Mouse (Mus musculus) E14TG2a.4 (cell line): ENCODE measurements around the gene Aicda.

Experiments
- H3K27me3 ChIP-seq: 2 replicates; pipeline ENCODE4 v1.6.1; 2014; ENCODE audit warnings: low read length, control low read depth; ENCODE audit not compliant: insufficient read depth
- H3K36me3 ChIP-seq: 2 replicates; pipeline ENCODE4 v1.6.1; 2014; ENCODE audit warnings: low read length, control low read depth; ENCODE audit not compliant: insufficient read depth
- H3K4me1 ChIP-seq: replicated peaks from 2 replicates; pipeline ENCODE4 v1.6.1; 2014; ENCODE audit warnings: low read depth, low read length, control low read depth
- H3K4me3 ChIP-seq: replicated peaks from 2 replicates; pipeline ENCODE4 v1.5.1; 2014; ENCODE audit warnings: mild to moderate bottlenecking, low read length
- H3K9me3 ChIP-seq: 2 replicates; pipeline ENCODE4 v1.6.1; 2014; ENCODE audit warnings: low read length, control low read depth
- CTCF ChIP-seq: conservative IDR thresholded peaks from 2 replicates; pipeline ENCODE4 v1.5.1; 2014; ENCODE audit warnings: low read length
- NANOG ChIP-seq: IDR thresholded peaks from 2 replicates; pipeline ENCODE4 v1.6.1; 2014; ENCODE audit warnings: borderline replicate concordance, low read length, mixed read lengths
- POU5F1 ChIP-seq: IDR thresholded peaks from 2 replicates; pipeline ENCODE4 v1.6.1; 2014; ENCODE audit warnings: low read length, borderline replicate concordance

Gene Aicda

DNA sequence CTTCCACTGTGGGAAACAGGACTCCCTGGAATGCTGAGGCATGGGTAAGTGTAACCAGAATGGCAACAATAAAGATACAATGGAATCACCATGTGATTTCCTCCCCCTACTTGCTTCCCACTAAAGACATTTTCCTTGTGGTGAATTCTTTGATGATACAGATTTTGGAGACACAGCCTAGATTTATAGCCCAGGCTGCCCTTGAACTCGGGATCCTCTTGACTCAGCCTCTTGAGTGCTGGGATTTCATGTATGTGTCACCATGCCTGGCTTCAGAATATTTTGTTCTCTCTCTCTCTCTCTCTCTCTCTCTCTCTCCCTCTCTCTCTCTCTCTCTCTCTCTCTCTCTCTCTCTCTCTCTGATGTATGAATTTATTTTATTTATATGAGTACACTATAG lies 25.5 kb downstream of the Aicda start:
- no peak overlapping the region for H3K4me3 ChIP-seq
- H3K27me3 ChIP-seq, result no peaks in the 10 kb centered on the region
- TF ChIP-seq CTCF, result no peak
- TF ChIP-seq POU5F1, result no peak
- no peak for TF ChIP-seq NANOG
- H3K4me1 ChIP-seq, result peaks cover 36% of the 10 kb centered on the region
- H3K9me3 ChIP-seq, result no peaks in the 10 kb centered on the region
- H3K36me3 ChIP-seq, result peaks cover 6% of the 10 kb centered on the region; the same call in 1 of the 2 replicates

DNA sequence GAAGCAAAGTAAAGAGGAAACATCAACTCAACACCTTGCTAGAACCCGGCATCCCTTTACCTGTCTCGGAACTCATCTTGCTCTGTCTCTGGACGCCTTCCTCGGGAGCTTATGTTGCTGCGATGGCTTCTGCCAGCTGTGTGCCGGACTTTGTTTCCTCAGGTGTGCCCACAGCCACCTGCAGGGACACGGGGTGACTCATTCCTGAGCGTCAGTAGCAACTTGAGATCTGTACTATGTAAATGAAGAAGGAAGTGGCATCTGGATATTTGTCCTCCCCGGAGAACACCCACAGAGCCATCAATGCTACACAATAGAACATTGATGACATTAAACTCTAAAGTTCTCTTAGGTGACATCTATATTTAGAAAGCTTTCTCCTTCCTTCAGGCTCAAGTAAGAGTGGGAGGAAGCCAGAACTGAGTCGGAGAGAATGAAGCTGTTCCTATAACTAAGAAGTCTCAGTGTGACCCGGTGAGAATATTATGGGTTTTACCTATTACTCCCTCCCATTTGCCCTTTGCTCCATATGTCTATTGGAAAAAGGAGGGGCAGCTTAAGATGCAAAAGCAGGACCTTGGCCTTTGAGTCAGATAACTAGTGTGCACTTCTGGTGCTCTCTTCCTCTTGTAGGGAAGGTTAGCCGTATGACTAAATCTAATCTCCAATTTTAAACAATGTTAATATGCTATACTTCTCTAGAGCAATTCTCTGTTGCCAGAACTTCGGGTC lies 37.6 kb downstream of the Aicda start:
- TF ChIP-seq NANOG (peak; percentile 90), POU5F1 (no peak)
- Histone ChIP-seq H3K27me3 (no peaks in the 10 kb centered on the region), H3K4me3 (no peak overlapping the region), H3K9me3 (no peaks in the 10 kb centered on the region), H3K36me3 (peaks cover 2% of the 10 kb centered on the region; the same call in 1 of the 2 replicates), H3K4me1 (peaks cover 22% of the 10 kb centered on the region)

DNA sequence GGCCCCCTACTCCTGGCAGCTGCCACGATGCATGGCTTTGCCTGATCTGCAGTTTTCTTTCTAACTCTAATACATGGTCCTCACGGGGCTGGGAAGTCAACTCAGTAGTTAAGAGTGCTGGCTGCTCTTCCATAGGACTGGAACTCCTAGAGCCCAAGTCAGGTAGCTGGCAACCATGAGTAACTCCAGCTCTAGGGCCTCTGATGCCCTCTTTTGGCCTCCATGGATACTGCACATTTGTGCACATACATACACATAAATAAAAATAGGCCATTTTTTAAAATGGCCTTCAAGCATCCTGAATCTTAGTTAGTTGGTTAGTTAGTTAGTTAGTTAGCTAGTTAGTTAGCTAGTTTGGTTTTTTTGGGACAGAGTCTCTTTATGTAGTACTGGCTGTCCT lies 39.3 kb downstream of the Aicda start:
- Histone ChIP-seq H3K9me3 (no peaks in the 10 kb centered on the region), H3K36me3 (peaks cover 4% of the 10 kb centered on the region; the same call in 1 of the 2 replicates), H3K4me1 (peaks cover 21% of the 10 kb centered on the region), H3K27me3 (no peaks in the 10 kb centered on the region), H3K4me3 (no peak overlapping the region)
- TF ChIP-seq POU5F1 (no peak), CTCF (peak; percentile 67), NANOG (no peak)

DNA sequence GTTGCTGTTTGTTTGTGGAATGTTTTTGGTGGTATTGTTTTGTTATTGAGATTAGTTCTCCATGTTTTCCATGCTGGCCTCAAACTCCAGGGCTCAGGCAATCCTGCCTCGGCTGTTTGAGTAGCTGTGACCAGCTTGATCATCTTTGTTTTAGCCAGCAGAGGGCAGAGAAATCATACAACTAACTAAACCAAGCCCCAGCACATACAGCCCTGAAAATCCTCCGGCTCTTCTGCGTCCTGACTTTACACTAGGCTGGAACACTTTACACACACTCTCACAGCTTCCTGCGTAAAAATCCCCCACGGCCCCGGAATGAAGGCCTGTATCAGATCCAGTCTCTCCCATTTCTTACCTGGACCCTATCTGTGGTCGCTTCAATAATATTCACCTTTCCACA lies 42.0 kb downstream of the Aicda start:
- peaks cover 27% of the 10 kb centered on the region for H3K4me1 ChIP-seq
- no peak overlapping the region for H3K4me3 ChIP-seq
- TF ChIP-seq POU5F1 (no peak), NANOG (no peak), CTCF (no peak; the same call in 1 of the 2 replicates)
- H3K9me3 ChIP-seq, result no peaks in the 10 kb centered on the region
- peaks cover 15% of the 10 kb centered on the region; the same call in 1 of the 2 replicates for H3K36me3 ChIP-seq
- H3K27me3 ChIP-seq, result no peaks in the 10 kb centered on the region

DNA sequence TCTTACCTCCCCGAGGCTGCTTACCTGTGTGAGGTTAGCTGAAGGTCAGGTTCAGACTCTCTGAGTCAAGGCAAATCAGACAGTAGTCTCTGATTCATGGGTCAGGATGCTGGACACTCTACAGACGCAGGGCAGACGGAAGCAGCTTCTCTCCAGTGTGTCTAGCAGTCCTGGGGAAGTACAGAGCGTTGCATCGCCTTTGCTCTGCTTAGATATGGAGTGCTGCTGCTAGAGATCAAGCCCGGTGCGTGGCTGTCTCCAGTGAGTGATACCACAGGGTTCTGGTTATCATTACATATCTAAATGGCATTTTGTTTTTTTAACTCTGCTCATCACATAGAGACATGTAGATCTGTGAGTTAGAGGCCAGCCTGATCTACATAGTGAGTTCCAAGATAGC lies 43.0 kb downstream of the Aicda start:
- TF ChIP-seq CTCF (no peak), NANOG (no peak), POU5F1 (no peak)
- Histone ChIP-seq H3K9me3 (no peaks in the 10 kb centered on the region), H3K36me3 (peaks cover 15% of the 10 kb centered on the region; the same call in 1 of the 2 replicates), H3K4me1 (peaks cover 20% of the 10 kb centered on the region), H3K4me3 (no peak overlapping the region), H3K27me3 (no peaks in the 10 kb centered on the region)

DNA sequence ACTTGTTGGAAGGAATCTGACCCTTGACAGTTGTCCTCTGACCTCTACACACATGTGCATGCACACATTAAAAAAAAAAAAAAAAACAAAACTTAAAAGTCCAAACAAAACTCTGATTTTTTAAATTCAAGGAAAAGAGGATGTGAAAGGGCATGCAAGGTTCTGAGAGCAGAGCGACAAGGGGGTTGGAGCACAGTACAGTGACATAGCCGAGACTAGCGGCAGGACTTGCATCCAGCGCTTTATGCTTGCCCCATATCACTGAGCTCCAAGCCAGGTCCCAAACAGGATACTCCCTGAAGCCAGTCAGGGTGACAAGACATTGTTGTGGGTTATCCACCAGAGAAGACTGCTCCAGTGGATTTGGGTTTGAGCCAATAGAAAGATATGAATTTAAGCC lies 44.4 kb downstream of the Aicda start:
- Histone ChIP-seq H3K4me1 (peaks cover 26% of the 10 kb centered on the region), H3K36me3 (peaks cover 15% of the 10 kb centered on the region; the same call in 1 of the 2 replicates), H3K27me3 (no peaks in the 10 kb centered on the region), H3K4me3 (no peak overlapping the region), H3K9me3 (no peaks in the 10 kb centered on the region)
- TF ChIP-seq NANOG (no peak), CTCF (no peak), POU5F1 (no peak)

DNA sequence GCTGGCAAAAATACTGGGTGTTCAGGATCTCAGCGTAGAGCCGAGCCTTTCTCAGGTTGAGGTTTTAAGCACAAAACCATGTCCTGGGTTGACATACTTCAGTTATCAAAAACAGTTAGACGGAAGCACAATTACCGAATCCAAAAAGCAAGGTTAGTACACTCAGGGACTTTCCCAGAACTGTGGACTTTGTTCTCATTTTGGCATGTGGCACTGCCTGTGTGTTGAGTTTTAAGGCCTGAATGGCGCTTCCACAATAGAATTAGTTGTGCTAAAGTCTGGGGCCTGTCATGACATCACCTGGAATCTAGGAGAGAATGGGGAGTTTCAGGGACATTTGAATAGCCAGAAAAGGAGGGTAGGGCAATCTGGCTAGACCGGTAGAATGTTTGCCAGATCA lies 44.8 kb downstream of the Aicda start:
- H3K9me3 ChIP-seq, result no peaks in the 10 kb centered on the region
- peaks cover 26% of the 10 kb centered on the region for H3K4me1 ChIP-seq
- TF ChIP-seq CTCF (no peak), POU5F1 (no peak), NANOG (no peak)
- H3K36me3 ChIP-seq, result peaks cover 15% of the 10 kb centered on the region; the same call in 1 of the 2 replicates
- no peaks in the 10 kb centered on the region for H3K27me3 ChIP-seq
- no peak overlapping the region for H3K4me3 ChIP-seq

DNA sequence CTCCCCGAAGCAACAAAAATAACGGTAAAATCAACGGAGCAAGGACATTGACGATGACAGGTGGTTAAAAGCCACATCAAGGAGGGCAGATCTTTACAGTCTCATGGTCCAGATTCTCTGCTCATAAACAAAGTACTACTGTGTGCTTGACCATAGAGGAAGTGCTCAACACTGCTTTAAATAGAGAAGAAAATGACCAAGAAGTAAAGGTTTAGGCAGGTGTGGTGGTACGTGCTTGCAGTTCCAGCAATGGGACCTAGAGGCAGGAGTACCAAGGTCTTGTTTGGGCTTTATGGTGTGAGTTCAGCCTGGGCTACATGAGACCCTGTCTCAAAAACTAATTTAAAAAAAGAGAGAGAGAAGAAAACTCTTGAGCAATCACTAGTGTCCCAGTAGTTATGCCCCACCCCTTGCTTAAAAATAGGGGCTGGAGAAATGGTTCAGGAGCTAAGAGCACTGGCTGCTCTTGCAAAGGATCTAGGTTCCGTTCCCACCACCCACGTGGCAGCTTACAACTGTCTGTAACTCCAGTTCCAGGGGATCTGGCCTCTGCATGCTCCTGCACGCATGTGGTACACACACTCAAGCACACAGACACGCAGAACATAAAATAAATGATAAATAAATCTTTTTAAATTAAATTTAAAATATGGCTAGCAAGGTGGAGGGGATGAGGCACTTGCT lies 45.6 kb downstream of the Aicda start:
- Histone ChIP-seq H3K27me3 (no peaks in the 10 kb centered on the region), H3K9me3 (no peaks in the 10 kb centered on the region), H3K36me3 (peaks cover 21% of the 10 kb centered on the region; the same call in 1 of the 2 replicates), H3K4me1 (peaks cover 32% of the 10 kb centered on the region), H3K4me3 (no peak overlapping the region)
- TF ChIP-seq CTCF (no peak; the same call in 1 of the 2 replicates), POU5F1 (no peak), NANOG (no peak)

DNA sequence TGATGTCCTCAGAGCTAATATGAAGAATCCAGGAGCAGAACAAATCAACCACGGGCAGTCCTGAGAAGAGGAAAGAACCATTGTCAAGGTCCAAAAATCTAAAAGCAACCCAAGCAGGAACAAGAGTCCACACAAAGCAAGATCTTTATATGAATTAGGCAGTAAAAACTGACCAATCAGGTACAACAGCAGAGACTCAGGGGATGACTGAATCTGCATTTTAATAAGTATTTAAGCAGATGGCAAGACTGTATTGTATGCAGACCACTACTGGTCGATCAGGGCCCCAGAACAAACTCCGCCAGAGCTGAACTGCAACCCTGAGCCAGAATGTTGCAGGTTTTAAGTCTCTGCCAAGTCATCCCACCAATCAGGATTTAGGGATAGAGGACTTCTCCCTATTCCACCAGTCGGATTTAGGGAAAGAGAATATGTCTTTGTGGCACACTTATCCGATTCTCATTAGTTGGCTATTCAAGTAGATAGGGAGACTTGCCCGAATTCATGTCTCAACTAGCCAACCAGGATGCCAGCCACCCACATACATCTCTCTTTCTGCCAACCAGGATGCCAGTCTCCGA lies 46.6 kb downstream of the Aicda start:
- no peaks in the 10 kb centered on the region for H3K9me3 ChIP-seq
- H3K4me1 ChIP-seq, result peaks cover 38% of the 10 kb centered on the region
- no peak overlapping the region for H3K4me3 ChIP-seq
- H3K36me3 ChIP-seq, result peaks cover 26% of the 10 kb centered on the region
- no peaks in the 10 kb centered on the region for H3K27me3 ChIP-seq
- no peak for TF ChIP-seq CTCF
